Mouse (Mus musculus) thymus, adult 2 months (tissue): ENCODE results near the gene Taf3. TPM values are rescaled to one million over a fixed set of nuclear protein-coding genes. Genes with fewer than 3 reads are reported as not detected.

Experiments used
- DNase-seq: peaks from one replicate; pipeline ENCODE4 v3.0.0; 2021
- H3K27ac ChIP-seq: fragments of 200-500 bp; 2 replicates; pipeline ENCODE4 v1.5.1; 2012; ENCODE audit warnings: low read length, control low read depth; ENCODE audit not compliant: control insufficient read depth, insufficient read depth
- H3K27me3 ChIP-seq: fragments of 200-500 bp; 2 replicates; pipeline ENCODE4 v1.6.1; 2012; ENCODE audit warnings: mild to moderate bottlenecking, low read length, moderate library complexity, mixed read lengths; ENCODE audit not compliant: control insufficient read depth, insufficient read depth
- H3K36me3 ChIP-seq: fragments of 200-500 bp; 2 replicates; pipeline ENCODE4 v1.6.1; 2012; ENCODE audit warnings: mild to moderate bottlenecking, low read length, moderate library complexity; ENCODE audit not compliant: control insufficient read depth, insufficient read depth
- H3K4me1 ChIP-seq: fragments of 200-500 bp; replicated peaks from 2 replicates; pipeline ENCODE4 v1.6.1; 2012; ENCODE audit warnings: low read length; ENCODE audit not compliant: control insufficient read depth, insufficient read depth
- H3K4me3 ChIP-seq: fragments of 200-500 bp; 2 replicates; pipeline ENCODE4 v1.5.1; 2012; ENCODE audit warnings: mild to moderate bottlenecking, low read length, control low read depth, moderate library complexity; ENCODE audit not compliant: control insufficient read depth, insufficient read depth
- CTCF ChIP-seq: fragments of 200-500 bp; IDR thresholded peaks from 2 replicates; pipeline ENCODE4 v1.5.1; 2012; ENCODE audit warnings: mild to moderate bottlenecking, control low read depth, low read length, moderate library complexity, borderline replicate concordance; ENCODE audit not compliant: control insufficient read depth, poor library complexity, insufficient read depth; ENCODE audit errors: extremely low read depth
- POLR2A ChIP-seq: fragments of 200-500 bp; IDR thresholded peaks from 2 replicates; pipeline ENCODE4 v1.6.1; 2012; ENCODE audit warnings: mild to moderate bottlenecking, low read length, control low read depth, moderate library complexity; ENCODE audit not compliant: control insufficient read depth, poor library complexity, insufficient read depth; ENCODE audit errors: extremely low read depth
- WGBS: fragments of 180-500 bp; shearing (Covaris S2); methylation state at CpG from one replicate; pipeline ENCODE4 v1.1.7; 2018; 5-methylcytosine and 5-hydroxymethylcytosine counted together
- polyA plus RNA-seq: library from polyadenylated mRNA; depleted of rRNA; stranded (reverse); fragments of >200 nt; gene quantifications from 2 replicates; pipeline ENCODE4 v1.2.3, GENCODE M21; 2012; rRNA removed

Taf3 gene
- 10.0 and 13.5 TPM in 2 replicates for polyA plus RNA-seq

DNA sequence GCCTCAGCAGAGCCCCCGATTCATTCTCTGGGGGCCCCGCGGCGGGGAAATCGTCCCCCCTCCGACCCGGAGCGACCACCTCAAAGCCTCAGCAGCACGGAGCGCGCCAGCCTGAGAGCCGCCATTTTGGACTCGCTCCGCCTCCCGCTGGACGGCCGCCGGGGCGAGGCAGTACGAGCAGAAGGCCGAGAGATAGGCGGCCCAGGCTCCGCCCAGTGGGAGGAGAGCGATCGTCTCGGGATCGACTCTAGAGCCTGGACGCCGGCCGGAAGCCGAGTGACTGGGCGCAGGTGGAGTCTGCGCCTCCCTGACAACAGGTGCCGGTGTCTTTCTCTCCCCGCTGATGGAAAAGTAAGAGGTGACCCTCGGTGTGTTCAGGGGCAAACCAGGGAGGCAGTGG lies at the start of gene Taf3:
Gene Taf3, minus strand, starts transcription at position 136 of the 400 bp plus-strand sequence.
- TF ChIP-seq CTCF (peak; percentile 66; the same call in 1 of the 2 replicates), POLR2A (peak; percentile 78)
- Histone ChIP-seq H3K36me3 (no peaks in the 10 kb centered on the region), H3K27ac (no peak within 1 kb of the TSS), H3K4me3 (peak within 1 kb of the TSS; percentile 92), H3K4me1 (peaks cover 6% of the 10 kb centered on the region; the same call in 1 of the 2 replicates), H3K27me3 (no peaks in the 10 kb centered on the region)
- WGBS = under 1% methylated on average over 36 of the region's 36 CpGs
- DNase-seq = peak; percentile 93

DNA sequence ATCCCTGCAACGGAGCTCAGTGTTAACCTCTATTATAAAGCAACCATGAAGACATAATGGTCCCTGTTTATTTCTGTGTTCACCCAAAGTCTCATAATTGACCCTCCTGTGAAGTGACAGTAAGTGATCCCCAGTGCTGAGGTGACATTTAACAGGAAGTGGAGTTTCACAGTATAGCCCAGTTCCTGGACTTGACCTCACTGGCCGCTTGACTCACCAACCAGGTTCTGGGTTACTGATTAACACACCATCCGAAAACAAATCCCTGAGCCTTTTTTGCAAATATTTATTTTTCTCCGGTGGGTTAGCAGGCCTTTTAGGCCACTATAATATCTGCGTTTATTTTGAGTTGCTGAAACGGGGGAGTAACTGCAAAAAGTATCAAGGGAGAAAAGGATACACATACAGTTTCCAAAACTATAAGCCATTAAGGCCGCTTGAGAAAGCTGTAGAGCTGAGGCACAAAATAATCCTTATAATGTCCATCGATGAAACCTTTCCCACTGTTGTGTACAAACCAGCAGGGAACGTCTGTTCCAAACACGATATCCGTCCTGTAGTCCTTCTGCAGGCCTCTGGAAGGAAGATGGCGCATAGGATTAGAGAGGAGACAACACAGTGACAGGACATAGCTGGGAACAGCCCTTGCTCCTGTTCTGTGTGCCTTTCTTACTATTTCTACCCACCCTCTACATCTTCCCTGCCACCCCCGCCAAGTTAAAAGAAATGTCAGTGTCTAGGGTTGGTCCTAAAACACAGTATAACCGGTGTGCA lies 46.1 kb upstream of the Taf3 start:
- Histone ChIP-seq H3K4me1 (no peaks in the 10 kb centered on the region), H3K4me3 (no peak overlapping the region), H3K27ac (no peak overlapping the region), H3K27me3 (no peaks in the 10 kb centered on the region), H3K36me3 (peaks cover 36% of the 10 kb centered on the region)
- no peak for TF ChIP-seq CTCF
- DNase-seq = no peak
- WGBS = 97% methylated on average over 14 of the region's 14 CpGs

DNA sequence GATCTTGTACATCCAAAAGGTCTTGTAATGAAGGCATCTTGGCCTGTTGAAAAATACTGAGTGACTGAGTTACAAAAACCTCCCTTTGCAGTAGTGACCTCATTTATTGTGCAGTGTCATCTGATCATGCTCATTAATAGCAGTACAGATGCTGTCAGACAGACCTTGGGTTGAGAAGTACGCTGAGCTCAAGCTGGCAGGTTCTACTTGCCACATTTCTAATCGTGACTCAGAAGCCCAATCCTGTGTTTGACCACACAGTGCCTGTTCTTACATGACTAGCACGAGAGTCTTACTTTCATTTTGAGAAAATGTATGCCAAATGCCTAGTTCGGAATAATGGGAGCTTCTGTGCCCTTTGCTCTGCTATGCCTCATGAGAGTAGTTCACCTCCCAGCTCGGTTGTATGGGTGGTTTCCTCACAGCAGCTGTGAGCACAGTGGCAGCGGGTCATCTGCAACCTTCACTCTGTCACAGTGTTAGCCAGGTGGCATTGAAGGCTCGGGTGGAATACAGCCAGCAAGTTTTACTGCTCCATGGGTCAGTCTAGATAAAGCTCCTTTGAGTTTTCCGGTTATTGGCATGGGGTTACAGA lies 39.0 kb upstream of the Taf3 start:
- Histone ChIP-seq H3K27me3 (no peaks in the 10 kb centered on the region), H3K27ac (no peak overlapping the region), H3K4me3 (no peak overlapping the region), H3K36me3 (peaks cover 42% of the 10 kb centered on the region), H3K4me1 (peaks cover 4% of the 10 kb centered on the region)
- no peak for DNase-seq
- TF ChIP-seq POLR2A (no peak), CTCF (no peak)
- 88% methylated on average over 8 of the region's 8 CpGs for WGBS

DNA sequence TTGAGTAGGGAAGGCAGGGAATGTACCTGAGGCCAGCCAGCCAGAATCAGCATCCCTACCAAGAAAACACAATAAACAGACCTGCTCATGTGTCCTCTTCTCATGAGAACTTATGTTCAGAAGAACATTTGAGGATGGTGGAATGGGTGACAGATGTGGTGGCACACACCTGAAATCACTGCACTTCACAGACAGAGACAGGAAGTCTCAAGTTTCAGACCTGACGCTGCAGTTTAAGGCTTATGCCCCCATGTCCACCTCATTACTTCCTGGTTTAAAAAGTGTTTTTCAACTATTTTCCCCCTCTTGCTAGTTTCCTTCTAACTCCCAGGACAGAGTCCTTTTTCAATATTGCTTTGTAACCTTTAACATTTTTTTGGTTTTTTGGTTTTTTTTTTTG lies 34.3 kb upstream of the Taf3 start:
- no peak overlapping the region for H3K27ac ChIP-seq
- TF ChIP-seq CTCF (no peak), POLR2A (no peak)
- no peak overlapping the region for H3K4me3 ChIP-seq
- 8% methylated on average over 1 of the region's 1 CpGs for WGBS
- H3K36me3 ChIP-seq = peaks cover 10% of the 10 kb centered on the region
- DNase-seq = no peak
- no peaks in the 10 kb centered on the region for H3K27me3 ChIP-seq
- peaks cover 10% of the 10 kb centered on the region for H3K4me1 ChIP-seq

DNA sequence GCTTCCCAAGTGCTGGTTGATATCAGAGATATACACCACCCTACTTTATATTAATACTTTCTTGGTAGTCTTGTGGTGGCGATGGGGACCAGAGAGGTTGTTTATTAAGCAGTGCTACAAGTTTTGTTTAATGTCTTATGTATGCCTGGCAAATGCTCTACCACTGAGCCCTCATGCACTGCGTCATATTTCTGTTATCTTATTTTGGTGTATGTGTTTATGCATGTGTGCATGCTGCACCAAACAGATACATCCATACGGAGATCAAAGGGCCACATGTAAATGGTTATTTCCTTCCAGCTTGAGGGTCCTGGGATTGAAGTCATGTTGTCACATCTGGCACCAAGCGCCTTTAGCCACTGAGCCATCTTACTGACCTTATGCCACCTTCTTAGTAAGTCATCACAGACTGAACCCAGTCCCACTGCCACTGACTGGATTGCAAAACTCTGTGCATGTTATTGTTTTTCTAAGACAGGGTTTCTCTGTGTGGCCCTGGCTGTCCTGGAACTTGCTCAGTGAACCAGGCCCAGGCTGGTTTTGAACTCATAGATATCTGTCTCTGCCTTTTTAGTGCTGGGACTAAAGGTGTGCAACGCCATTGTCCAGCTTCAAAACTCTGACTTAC lies 33.2 kb upstream of the Taf3 start:
- peaks cover 4% of the 10 kb centered on the region; the same call in 1 of the 2 replicates for H3K36me3 ChIP-seq
- no peak overlapping the region for H3K27ac ChIP-seq
- peaks cover 15% of the 10 kb centered on the region for H3K4me1 ChIP-seq
- H3K27me3 ChIP-seq = no peaks in the 10 kb centered on the region
- WGBS = 96% methylated on average over 5 of the region's 5 CpGs
- H3K4me3 ChIP-seq = no peak overlapping the region
- no peak for DNase-seq
- no peak for TF ChIP-seq CTCF
- TF ChIP-seq POLR2A = no peak

DNA sequence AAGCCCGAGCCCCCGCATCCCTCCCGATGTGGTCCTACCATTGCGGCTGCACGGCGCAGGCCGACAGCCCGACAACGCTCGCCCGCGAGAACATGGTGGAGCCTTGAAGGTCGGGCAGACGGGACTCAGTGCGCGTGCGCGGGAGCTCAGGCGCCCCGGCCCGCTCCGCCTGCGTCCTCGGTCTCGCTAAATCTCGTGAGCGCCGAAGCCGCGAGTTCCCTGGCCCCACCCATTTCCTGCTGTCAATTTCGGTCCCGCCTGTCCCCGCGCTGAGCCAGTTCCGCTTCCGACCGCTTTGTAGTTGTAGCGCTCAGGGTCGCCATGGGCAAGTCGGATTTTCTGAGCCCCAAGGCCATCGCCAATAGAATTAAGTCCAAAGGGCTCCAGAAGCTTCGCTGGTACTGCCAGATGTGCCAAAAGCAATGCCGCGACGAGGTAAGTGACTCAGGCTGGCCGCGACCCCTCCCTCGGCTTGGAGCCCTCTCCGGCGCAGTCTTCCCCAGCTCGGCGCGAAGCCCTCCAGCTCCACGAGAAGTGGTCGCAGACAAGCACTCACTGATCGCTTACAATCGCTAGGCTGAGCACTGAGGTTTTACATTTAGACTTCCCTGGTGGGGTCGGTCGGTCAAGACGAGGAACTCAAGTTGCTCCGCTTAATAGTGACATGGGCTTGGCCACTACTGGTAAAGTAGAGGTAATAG lies 32.1 kb upstream of the Taf3 start, which contains the start of the genes Atp5c1 and Kin:
Gene Atp5c1, minus strand, starts transcription at position 201 of the 701 bp plus-strand sequence.
Gene Kin, plus strand, starts transcription at position 284 of the 701 bp plus-strand sequence.
- TF ChIP-seq CTCF (peak; percentile 63; the same call in 1 of the 2 replicates), POLR2A (peak; percentile 95)
- under 1% methylated on average over 61 of the region's 61 CpGs for WGBS
- Histone ChIP-seq H3K27ac (peak within 1 kb of the TSS; percentile 51), H3K36me3 (peaks cover under 1% of the 10 kb centered on the region; the same call in 1 of the 2 replicates), H3K27me3 (no peaks in the 10 kb centered on the region), H3K4me3 (peak within 1 kb of the TSS; percentile 79), H3K4me1 (peaks cover 18% of the 10 kb centered on the region)
- DNase-seq = peak; percentile 98
